Mouse (Mus musculus) megakaryocyte, embryonic 14.5 days (primary cell): ENCODE data around the gene D630023F18Rik.

Experiments
- FLI1 ChIP-seq: IDR thresholded peaks from 2 replicates; pipeline ENCODE4 v1.6.1; 2012; ENCODE audit warnings: low read length, inconsistent platforms, mixed read lengths
- GATA1 ChIP-seq: IDR thresholded peaks from 3 replicates; pipeline ENCODE4 v1.6.1; 2012; ENCODE audit warnings: mixed read lengths, low read length, inconsistent platforms, borderline replicate concordance

DNA sequence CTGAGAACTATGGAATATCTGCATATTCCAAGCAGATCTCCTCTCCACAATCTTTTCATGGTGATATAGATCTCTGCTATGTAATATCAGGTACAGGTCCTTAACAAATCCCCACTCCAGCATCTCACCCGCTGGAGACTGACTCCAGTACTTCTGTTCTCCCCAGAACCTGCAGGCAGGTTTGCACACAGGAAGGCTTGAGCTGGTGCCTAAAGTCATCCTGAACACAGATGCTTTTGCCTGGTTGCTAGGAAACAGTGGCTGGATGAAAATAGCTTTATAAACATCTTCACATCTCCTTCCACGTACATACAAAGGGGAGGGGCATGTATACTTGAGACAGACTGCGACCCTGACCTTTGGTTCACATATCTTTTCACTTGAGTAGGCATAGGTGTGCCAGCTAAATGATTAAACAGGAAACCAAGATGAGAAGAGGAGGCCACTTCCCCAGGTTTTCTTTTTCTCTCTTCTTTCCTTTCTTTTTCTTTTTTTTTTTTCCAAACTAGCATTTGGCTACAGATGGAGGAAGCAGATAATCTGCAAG, 6.7 kb upstream of the D630023F18Rik start:
- no peak for TF ChIP-seq GATA1
- no peak for TF ChIP-seq FLI1
